Mouse (Mus musculus) c-Kit-positive CD71-negative TER-119-negative erythroid progenitor cells, embryonic 14.5 days (primary cell): ENCODE measurements around the gene Tbc1d22a.

ENCODE experiments used
- DNase-seq: peaks from one replicate; pipeline ENCODE4 v3.0.0-alpha.2; 2013; ENCODE audit warnings: low read depth

Gene Tbc1d22a

GRCm38 (mm10) chr15:86459413-86459812 lies 245.2 kb downstream of the Tbc1d22a start:
- no peak for DNase-seq

- DNase-seq: no peak
These were observed 248.4 kb downstream of the Tbc1d22a start for GRCm38 (mm10) chr15:86462636-86463035.

- no peak for DNase-seq
These were observed 253.8 kb downstream of the Tbc1d22a start for GRCm38 (mm10) chr15:86468082-86468481.

- DNase-seq: no peak
These were observed 256.9 kb downstream of the Tbc1d22a start for GRCm38 (mm10) chr15:86471136-86471535.

GRCm38 (mm10) chr15:86473473-86473872 lies 259.2 kb downstream of the Tbc1d22a start:
- no peak for DNase-seq

- no peak for DNase-seq
These were observed 260.7 kb downstream of the Tbc1d22a start for GRCm38 (mm10) chr15:86474951-86475350.

- no peak for DNase-seq
These were observed 262.2 kb downstream of the Tbc1d22a start for GRCm38 (mm10) chr15:86476483-86476882.

- DNase-seq: no peak
These were observed 262.8 kb downstream of the Tbc1d22a start for GRCm38 (mm10) chr15:86477032-86477431.

- no peak for DNase-seq
These were observed 263.3 kb downstream of the Tbc1d22a start for GRCm38 (mm10) chr15:86477471-86477992.

GRCm38 (mm10) chr15:86478685-86479502 lies 264.6 kb downstream of the Tbc1d22a start:
- no peak for DNase-seq

- no peak for DNase-seq
These were observed 268.1 kb downstream of the Tbc1d22a start for GRCm38 (mm10) chr15:86482362-86482761.

GRCm38 (mm10) chr15:86485815-86486214 lies 271.6 kb downstream of the Tbc1d22a start:
- DNase-seq: no peak

GRCm38 (mm10) chr15:86487359-86487758 lies 273.1 kb downstream of the Tbc1d22a start:
- DNase-seq: no peak

GRCm38 (mm10) chr15:86491434-86492099 lies 277.3 kb downstream of the Tbc1d22a start:
- no peak for DNase-seq

GRCm38 (mm10) chr15:86492636-86493035 lies 278.4 kb downstream of the Tbc1d22a start:
- DNase-seq: no peak

- DNase-seq: no peak
These were observed 281.9 kb downstream of the Tbc1d22a start for GRCm38 (mm10) chr15:86496209-86496608.

- DNase-seq: no peak
These were observed 282.4 kb downstream of the Tbc1d22a start for GRCm38 (mm10) chr15:86496646-86497045.

GRCm38 (mm10) chr15:86500536-86500935 lies 286.3 kb downstream of the Tbc1d22a start:
- no peak for DNase-seq

GRCm38 (mm10) chr15:86503413-86503812 lies 289.2 kb downstream of the Tbc1d22a start:
- no peak for DNase-seq

- DNase-seq: no peak
These were observed 292.4 kb downstream of the Tbc1d22a start for GRCm38 (mm10) chr15:86506666-86507065.

- DNase-seq: no peak
These were observed 293.3 kb downstream of the Tbc1d22a start for GRCm38 (mm10) chr15:86507546-86507945.

- no peak for DNase-seq
These were observed 294.3 kb downstream of the Tbc1d22a start for GRCm38 (mm10) chr15:86508406-86509176.
